Mouse (Mus musculus): ENCODE data around the gene Slc22a14.
"Not testable (repeated sequence)": the region's sequence is repeated elsewhere in the genome, so short reads cannot be mapped to it uniquely, and the experiment has no call there.

Slc22a14 gene

DNA sequence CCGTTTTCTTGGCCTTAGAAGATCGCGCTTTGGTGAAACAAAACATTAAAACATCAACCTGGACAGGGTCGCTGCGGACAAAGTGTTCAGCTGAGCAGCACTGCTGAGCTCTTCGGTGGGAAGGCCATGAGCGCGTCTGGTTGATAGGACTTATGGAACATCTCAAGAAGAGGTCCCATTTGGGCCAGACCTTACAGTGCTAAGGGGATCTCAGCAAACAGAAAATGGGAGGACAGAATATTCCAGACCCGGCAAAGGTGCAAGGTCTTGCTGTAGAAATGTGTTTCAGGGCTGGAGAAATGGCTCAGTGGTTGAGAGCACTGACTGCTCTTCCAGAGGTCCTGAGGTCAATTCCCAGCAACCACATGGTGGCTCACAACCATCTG, 42.1 kb downstream of the Slc22a14 start:
- no peak for DNase-seq (ENCODE audit: low spot score in 2 of 2)

DNA sequence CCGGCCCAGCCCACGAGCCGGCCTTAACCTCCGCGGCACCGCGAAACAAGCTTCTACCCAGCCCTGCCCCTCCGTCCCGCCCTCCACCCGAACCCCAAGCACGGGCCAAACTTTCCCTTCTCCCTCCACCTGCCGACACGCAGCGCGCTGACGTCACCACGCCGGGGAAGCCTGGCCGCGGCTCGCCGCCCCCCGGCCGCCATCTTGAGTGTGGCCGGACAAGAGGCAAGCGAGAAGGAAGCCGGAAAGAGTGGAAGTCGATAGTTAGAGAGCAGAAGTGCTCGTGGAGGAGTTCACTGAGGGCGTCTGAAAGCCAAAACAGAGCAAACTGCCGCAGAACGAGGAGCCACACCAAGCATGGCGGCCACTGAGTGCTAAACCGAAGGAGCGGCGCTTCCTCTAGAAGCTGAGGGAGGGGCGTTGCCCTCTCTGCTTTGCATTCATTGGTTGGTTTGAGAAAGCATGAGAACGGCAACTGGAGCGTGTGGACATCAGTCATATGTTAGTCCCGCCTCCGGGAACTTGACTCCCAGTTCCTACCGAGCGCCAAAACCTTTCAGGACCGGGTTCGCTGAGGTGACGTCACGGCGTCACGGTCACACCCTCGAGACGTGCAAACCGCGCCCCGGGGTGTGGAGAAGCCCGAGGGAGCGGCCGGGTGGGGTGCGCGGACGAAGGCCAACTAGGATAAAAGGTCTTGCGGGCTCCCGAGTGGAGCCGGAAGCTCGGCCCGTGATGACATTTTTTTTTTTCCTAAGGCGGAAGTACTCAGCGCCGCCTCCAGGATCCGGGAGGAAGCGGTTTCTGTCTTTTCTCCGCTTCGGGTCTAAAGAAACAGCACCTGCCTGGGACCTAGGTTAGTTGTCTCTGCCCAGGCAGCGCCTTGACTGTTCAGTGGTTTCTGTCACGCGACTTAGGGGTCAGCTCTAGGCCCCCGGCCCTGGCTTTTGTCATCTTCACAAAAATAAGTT, 42.8 kb downstream of the Slc22a14 start, which contains the start of gene Oxsr1:
Gene Oxsr1, minus strand, starts transcription at position 139 of the 971 bp plus-strand sequence.
- peak; percentile 99 to 100 for DNase-seq (ENCODE audit: low spot score in 2 of 2)

DNA sequence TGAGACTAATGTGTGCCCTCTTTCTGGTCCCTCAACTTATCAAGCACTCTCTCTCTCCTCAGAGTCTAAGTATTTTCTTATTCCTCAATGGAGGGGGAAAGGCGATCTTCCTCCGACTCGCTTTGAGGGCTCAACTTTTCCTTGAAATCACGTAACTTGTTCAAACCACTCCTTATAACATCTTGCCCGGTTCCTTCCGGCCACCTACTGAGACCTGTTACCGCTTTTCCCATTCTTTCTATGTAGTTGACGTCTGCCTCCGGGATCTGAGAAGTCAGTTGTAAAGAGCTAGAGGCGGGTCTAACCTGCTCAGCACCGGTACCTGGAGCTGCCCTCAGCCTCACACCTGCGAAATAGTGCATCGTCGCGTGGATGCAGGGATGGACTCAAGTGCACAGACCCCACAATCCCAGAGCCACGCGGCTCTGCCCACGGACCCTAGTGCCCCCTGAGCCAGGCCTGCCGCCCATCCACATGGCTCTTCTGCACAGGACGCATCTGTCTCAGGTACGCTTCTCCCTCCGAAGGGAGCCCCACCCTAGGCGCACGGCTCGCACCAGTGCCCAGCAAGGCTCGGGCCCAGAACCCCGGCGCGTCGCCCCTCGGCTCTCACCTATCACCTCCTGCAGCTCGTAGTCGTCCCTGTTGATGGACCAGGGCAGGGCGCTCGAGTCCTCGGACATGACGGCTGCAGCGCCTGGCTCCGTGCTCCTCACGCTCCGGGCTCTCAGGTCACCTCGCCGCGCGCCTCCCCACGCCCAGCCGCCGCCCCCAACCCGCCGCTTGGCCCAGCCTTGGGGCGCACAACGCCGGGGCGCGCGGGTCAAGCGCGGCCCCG, 43.7 kb downstream of the Slc22a14 start:
- peak in 1 of 2 experiments; percentile 29 for DNase-seq (ENCODE audit: low spot score in 2 of 2)

DNA sequence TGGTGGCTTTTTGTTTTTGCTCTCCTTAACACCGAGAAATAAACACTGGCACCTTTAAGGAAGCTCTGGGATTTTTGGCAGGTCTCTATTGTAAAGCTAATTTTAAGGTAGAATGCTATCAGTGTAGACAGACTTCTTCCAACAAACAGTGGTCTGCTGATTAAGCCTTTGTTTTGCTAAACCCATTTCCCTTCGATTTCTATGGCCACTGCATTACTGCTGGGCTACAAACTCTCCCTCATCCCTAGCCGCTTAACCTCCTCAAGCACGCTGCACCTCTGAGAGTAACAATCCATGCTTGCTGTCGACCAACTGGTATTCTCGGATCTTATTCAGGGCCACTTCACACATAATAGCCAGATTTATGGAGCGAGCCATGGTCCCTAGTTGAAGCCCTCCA, 44.4 kb downstream of the Slc22a14 start:
- DNase-seq (ENCODE audit: low spot score in 2 of 2) = no peak

DNA sequence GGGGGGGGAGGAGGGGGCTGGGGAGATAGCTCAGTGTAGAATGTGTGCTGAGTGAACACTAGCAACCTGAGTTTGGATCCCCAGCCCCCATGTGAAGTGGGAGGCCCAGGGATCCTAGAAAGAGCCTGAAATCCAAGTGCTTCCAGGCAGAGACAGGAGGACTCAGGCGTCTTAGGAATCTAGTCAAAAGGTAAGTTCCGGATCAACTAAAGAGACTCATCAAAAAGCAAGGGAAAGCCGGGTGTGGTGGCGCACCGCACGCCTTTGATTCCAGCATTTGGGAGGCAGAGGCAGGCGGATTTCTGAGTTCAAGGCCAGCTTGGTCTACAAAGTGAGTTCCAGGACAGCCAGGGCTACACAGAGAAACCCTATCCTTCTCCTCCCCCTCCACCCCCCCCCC, 44.9 kb downstream of the Slc22a14 start:
- DNase-seq (ENCODE audit: low spot score in 2 of 2) = no peak

DNA sequence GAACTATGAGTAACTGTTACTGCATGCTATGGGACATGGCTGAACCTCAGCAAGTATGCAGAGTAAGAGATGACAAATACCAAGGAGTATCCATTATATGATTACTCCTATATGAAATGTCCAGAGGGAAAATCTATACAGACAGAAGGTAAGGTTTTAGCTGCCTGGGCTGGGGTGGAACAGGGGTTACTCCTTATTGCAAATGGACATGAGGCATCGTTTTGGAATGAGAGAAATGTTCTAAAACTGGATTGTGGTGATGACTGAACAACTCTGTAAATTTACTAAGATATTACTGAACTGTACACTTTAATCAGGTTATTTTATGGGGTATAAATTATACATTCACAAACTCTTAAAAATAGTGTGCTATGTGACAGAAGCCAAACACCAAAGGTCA, 46.5 kb downstream of the Slc22a14 start:
- no peak for DNase-seq (ENCODE audit: low spot score in 2 of 2)

DNA sequence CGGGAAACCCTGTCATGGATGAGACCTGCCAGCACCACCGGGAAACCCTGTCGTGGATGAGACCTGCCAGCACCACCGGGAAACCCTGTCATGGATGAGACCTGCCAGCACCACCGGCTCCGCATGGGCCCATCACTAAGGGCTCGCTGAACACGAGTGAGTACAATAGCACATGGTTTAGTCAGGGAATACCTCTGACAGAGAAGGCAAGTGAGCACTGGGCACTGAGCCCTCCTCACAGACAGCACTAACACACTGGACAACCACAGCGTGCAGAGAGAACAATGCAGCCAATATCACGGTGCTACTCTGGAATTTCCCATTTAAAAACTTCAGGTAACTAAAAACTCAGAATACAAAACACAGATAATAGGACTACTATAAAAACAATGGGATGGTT, 52.3 kb downstream of the Slc22a14 start:
- DNase-seq (ENCODE audit: low spot score in 2 of 2) = no peak

DNA sequence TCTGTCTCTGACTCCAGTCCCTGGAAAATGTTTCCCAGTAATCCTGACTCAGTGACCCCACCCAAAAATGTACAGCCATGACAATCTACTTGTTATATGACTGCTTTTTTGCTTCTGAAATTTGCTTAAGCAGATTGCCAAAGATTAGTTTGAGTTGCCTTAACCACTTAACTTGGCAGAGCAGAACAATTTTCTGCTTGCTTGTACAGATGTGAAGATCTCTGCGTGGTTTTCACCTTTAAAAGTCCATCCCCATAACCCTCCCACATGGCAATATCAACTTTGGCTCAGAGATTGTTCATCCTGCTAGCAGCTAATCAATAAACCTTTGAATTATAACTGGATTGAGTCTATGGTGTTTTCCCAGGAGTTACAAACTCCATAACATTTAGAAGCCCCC, 56.3 kb downstream of the Slc22a14 start:
- DNase-seq (ENCODE audit: low spot score in 2 of 2) = no peak

DNA sequence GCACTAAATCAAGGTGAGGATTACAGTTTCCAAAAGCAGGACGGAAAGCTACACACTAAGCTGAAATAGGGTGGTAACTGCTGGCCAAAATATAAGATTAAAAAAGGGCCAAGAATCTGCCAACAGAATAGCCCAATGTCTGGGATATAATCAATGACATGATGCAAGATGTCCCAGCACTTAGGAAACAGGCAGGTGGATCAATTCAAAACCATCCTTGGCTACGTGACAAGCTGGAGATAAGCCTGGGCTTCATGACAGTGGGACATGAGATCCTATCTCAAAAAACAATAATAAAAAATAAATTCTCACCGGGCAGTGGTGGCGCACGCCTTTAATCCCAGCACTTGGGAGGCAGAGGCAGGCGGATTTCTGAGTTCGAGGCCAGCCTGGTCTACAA, 59.5 kb downstream of the Slc22a14 start:
- no peak for DNase-seq (ENCODE audit: low spot score in 2 of 2)

DNA sequence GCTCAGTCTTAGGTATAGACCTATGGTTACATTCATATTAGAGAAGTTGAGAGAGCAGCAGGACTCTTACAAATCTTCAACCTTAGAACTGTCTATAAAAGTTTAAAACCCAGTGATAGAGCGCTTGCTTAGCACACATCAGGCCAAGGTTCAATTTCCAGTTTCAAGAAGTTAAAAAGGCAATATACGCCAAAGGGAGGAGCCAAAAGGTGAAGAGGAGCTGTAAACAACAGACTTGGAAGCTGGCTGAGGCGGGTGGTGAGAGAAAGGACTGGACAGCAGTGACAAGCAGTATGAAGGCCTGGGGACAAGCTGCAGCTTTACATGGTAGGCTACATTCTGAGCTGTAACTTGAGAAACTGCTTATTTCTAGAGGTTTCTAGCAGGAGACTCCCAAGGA, 66.8 kb downstream of the Slc22a14 start:
- no peak for DNase-seq (ENCODE audit: low spot score in 2 of 2)

DNA sequence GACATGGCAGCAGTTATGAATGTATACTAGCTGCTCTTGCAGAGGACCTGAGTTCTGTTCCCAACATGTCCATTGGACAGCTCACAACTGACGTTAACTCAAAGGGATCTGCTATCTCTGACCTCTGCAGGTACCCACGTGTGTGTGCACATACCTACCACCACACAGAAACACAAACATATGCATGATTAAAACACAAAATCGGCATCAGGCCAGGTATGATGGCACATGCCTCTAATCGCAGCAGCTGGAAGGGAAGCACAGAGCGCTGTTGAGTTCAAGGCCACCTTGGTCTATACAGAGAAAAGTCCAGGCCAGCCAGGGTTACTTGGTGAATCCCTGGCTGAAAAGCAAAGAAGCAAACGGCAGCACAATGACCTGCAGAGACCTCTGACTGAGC, 67.7 kb downstream of the Slc22a14 start:
- no peak for DNase-seq (ENCODE audit: low spot score in 2 of 2)

DNA sequence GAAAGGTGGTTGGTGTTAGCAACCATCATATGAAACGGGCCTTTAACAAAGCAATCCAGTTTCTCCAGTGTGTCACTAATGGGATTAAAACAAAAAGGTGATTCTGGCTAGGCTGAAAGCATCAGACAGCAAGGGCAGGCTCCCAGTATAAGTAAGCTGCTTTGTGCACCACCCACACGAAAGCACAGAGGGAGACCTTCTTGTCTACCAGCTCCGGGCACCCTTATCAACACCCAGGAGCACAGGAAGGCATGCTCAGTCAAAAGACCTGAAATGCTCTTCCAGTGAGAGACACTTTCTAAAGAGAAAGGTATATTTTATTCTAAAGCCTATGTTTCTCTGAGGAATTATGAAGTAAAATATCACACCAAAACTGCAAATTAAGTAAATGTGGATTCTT, 74.6 kb downstream of the Slc22a14 start:
- no peak for DNase-seq (ENCODE audit: low spot score in 2 of 2)

DNA sequence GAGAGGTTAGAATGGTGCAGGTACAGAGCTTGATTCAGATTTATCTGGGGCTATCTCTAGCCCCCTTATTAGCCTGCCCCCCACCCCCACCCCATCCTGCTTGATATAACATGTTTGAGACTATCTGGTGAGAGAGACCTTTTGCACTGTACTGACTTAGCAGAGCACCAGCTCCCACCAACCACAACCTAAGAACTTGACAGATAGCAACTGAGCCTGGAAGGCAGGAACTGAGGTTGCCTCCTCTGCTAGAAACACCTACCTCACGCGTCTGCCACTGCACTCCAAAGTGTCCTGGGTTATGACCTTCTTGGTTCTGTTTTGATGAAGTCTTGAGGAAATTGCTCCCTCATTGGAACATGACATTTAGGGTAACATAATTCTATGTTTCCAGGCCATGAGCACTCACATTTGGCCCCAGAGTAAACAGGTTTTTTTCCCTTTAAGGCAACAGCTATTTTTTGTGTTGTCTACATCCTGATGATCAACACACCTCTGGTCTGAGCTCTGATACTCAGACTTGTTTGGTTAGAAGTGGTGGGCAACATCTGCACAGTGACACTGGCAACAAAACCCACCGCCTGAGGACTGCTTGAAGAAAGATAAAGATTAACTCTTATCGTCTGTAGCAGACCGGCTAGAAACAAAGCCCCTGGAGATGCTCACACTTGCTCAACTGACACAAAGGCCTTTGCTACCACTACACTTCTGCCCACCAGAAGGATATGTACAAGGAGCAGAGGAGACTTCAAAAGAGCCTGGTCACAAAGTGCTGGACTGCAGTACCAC, 84.3 kb downstream of the Slc22a14 start:
- DNase-seq (ENCODE audit: low spot score in 2 of 2) = no peak

DNA sequence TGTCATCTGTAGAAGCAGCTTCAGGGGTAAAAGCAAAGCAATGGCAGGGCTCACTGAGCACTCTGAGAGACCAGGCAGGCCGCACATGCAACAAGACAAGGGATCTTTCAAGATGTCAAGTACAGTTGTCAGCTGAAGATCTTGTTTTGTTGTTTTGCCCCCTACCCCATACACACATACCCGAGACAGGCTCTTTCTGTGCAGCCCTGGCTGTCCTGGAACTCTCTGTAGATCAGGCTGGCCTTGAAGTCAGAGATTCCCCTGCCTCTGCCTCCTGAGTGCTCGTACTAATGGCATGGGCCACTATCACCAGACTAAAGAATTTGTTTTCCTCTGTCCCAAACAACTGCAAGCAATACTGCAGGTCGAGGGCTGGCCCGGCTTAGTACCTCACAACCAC, 87.3 kb downstream of the Slc22a14 start:
- DNase-seq (ENCODE audit: low spot score in 2 of 2) = no peak

DNA sequence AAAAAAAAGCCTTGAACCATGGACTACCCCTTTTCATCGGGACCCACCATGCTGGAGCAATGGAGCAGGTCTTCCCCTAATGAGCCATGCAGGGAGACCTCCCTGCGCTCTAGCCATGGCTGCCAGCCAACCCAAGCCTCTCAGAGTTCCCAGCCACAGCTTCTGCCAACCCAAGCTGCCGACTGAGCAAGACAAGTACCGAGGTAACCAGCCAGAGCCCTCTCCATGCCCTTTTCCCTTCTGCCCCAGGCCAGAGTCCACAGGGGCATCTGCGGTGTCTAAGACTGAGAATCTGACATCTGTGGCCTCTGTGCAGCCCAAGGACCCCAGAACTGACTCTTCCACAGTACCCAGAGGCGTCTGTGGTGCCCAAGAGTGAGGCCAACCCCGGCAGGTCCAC, 89.0 kb downstream of the Slc22a14 start:
- DNase-seq (ENCODE audit: low spot score in 2 of 2) = no peak

DNA sequence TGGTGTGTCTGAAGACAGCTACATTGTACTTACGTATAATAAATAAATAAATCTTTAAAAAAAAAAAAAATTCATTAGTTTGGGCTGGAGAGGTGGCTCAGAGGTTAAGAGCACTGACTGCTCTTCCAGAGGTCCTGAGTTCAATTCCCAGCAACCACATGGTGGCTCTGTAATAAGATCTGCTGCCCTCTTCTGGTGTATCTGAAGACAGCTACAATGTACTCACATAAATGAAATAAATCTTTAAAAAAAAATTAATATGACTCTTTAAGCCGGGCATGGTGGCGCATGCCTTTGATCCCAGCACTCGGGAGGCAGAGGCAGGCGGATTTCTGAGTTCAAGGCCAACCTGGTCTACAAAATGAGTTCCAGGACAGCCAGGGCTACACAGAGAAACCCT, 90.5 kb downstream of the Slc22a14 start:
- not testable (repeated sequence) for DNase-seq (ENCODE audit: low spot score in 2 of 2)

DNA sequence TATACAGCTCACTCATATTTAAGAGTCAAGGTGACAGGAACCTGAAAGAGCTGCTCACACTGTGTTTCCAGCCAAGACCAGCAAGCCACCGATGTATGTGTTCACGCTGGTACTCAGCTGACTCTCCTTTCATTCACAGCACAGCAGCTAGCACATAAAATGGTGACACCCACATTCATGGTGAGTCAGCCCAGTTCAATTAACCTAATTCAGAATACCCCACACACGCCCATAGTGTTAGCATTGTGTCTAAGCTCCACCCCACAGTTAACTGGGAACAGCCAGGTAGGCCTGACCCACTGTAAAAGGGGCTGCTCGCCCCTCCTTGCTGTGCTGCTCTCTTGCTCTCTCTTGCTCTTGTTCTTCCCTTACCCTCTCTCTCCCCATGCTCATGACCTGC, 93.9 kb downstream of the Slc22a14 start:
- DNase-seq (ENCODE audit: low spot score in 2 of 2) = peak; percentile 30 to 37

DNA sequence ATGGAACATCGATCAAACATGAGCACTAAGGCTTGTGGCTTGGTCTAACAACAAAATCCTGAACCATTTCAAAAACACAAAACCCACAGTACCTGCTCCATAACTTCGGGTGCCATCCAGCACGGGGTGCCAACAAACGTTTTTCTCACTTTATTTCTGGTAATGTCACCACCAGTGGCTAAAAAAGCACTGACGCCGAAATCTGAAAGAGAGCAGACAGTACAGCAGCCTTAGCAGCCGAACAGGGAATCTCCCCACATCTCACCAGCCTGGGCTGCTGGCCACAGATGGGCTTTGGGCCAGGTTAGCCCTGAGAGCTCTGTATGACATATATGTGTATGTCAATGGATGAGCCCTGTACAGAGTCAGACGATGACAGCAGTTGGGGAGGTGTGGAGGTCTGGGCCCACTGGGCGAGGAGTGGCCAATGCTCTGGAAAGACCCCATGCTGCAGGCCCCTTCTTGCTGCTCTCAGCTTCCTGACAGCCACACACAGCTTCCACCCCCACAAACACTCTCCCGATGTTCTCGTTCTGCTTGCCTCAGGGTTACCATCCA, 96.7 kb downstream of the Slc22a14 start:
- DNase-seq (ENCODE audit: low spot score in 2 of 2) = peak in 1 of 2 experiments; percentile 33

DNA sequence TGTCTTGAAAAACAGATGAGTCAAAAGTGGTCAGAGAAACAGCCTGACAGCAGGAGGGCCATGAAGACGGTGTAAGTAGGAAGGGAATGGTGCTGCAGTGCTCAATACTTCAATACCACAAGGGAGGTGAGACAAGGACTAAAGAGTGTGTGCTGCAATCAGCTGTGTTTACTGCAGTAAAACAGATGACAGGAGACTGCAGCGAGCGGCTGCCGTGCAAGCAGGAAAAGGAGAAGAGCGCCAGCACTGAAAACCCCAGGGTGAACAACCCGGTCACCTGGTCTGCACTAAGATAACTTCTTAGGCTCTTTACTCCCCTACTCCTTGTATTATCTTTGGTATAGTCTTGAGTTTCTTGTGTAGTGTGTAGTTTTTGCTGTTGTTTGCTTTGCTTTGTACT, 97.2 kb downstream of the Slc22a14 start:
- no peak for DNase-seq (ENCODE audit: low spot score in 2 of 2)

DNA sequence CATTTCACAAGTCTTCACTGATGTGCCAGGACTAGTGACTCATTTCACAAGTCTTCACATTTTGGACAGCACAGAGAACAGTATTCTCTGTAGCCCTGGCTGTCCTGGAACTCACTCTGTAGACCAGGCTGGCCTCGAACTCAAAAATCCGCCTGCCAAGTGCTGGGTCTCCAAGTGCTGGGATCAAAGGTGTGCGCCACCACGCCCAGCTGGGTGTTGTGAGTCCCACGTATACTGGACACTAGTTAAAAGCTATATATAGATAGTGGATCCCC, 99.3 kb downstream of the Slc22a14 start:
- DNase-seq (ENCODE audit: low spot score in 2 of 2) = not testable (repeated sequence)

DNA sequence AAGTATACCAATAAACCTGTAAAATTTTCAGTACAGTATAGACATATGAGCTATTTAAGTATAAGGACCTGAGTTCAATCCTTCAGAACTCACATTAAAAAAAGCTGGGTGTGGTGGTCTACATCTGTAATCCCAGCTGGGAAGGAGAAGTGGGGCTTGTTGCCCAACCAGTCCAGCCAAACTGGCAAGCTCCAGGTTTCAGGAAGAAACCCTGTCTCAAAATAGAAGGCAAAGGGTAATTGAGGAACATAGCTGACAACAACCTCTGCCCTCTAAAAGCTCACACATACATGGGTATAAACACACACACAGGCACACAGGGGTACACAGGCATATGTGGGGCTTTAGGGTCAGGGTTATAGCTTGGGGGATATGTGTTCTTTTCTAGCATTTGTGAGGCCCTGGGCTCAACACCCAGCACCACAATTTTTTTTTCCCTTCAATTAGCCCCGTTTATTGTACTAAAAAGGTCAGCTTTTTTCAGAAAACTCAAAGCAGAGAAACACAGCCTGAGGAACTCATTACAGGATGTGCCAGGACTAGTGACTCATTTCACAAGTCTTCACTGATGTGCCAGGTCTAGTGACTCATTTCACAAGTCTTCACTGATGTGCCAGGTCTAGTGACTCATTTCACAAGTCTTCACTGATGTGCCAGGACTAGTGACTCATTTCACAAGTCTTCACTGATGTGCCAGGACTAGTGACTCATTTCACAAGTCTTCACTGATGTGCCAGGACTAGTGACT, 99.8 kb downstream of the Slc22a14 start:
- DNase-seq (ENCODE audit: low spot score in 2 of 2) = not testable (repeated sequence)

All from right cerebral cortex, adult 2 months (tissue).